Mouse (Mus musculus) left cerebral cortex, adult 11 months (tissue): ENCODE results near the gene Olfr851.

Experiments
- DNase-seq: peaks from one replicate; pipeline ENCODE4 v3.0.0; 2022; ENCODE audit warnings: low spot score

Gene Olfr851

GRCm38 (mm10) chr9:19492995-19493394 lies at the start of gene Olfr851:
Gene Olfr851, plus strand, starts transcription at chr9:19493295.
- no peak for DNase-seq

GRCm38 (mm10) chr9:19478148-19478547 lies 14.9 kb upstream of the Olfr851 start, which contains the start of gene Olfr850:
Gene Olfr850, minus strand, starts transcription at chr9:19478248.
- no peak for DNase-seq

DNA sequence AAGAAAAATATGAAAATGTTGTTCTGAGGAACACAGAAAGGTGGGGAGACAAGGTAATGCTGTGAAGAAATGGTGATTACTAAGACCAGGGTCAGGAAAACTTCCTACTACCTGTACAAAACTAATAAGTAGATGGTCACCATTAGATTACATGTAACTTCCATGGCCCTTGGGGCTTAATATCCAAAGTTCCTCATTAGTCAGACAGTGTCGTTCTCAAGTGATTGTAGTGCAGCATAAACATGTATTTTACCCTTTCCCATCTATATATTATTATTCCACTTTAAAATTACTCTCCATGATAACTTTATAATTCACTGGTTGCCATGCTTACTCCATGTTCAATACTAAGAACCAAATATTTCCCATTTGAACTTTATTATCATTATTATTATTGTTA lies 47.9 kb downstream of the Olfr851 start, which contains the start of gene Olfr853:
Olfr853 (minus strand) TSS at position 101 of the 400 bp plus-strand sequence.
- no peak for DNase-seq
